Mouse (Mus musculus) ES-E14 (cell line): ENCODE measurements around the gene Myl3. TPM values are rescaled to one million over a fixed set of nuclear protein-coding genes. Genes with fewer than 3 reads are reported as not detected.

Source experiments
- DNase-seq: peaks from one replicate; pipeline ENCODE4 v3.0.0-alpha.2; 2013; ENCODE audit warnings: low read depth, low spot score
- H3K27ac ChIP-seq: 2 replicates; pipeline ENCODE4 v1.5.1; 2012; ENCODE audit warnings: low read depth, mild to moderate bottlenecking, low read length, moderate library complexity, mixed read lengths; ENCODE audit not compliant: poor library complexity, insufficient read depth, severe bottlenecking
- H3K36me3 ChIP-seq: 2 replicates; pipeline ENCODE4 v1.6.1; 2012; ENCODE audit warnings: mild to moderate bottlenecking, low read length, moderate library complexity, mixed read lengths; ENCODE audit not compliant: control insufficient read depth, poor library complexity, insufficient read depth, severe bottlenecking
- H3K4me1 ChIP-seq, 2 experiments: fragments of 150-350 bp in 1 of 2; sonication (generic) in 1 of 2; 2 replicates each; pipeline ENCODE4 v1.6.1; 2012; ENCODE audit warnings: low read length in 2 of 2, mild to moderate bottlenecking in 1 of 2, mixed read lengths in 1 of 2; ENCODE audit not compliant: control insufficient read depth in 2 of 2, insufficient read depth in 2 of 2, poor library complexity in 1 of 2
- H3K4me3 ChIP-seq, 2 experiments: fragments of 150-350 bp in 1 of 2; sonication (generic) in 1 of 2; 2 replicates each; pipeline ENCODE4 v1.5.1; 2012; ENCODE audit warnings: low read length in 2 of 2, low read depth in 1 of 2, mild to moderate bottlenecking in 1 of 2, mixed read lengths in 1 of 2; ENCODE audit not compliant: insufficient read depth in 1 of 2, poor library complexity in 1 of 2, severe bottlenecking in 1 of 2
- H3K9ac ChIP-seq: 2 replicates; pipeline ENCODE4 v1.6.1; 2012; ENCODE audit warnings: low read depth, mild to moderate bottlenecking, low read length, mixed read lengths; ENCODE audit not compliant: poor library complexity, insufficient read depth, severe bottlenecking
- H3K9me3 ChIP-seq: fragments of 150-350 bp; sonication (generic); 2 replicates; pipeline ENCODE4 v1.6.1; 2012; ENCODE audit warnings: low read depth, mild to moderate bottlenecking, low read length; ENCODE audit not compliant: control insufficient read depth, insufficient read depth
- CHD2 ChIP-seq: IDR thresholded peaks from 2 replicates; pipeline ENCODE4 v1.6.1; 2014; ENCODE audit warnings: mild to moderate bottlenecking, low read depth, low read length, inconsistent platforms
- HCFC1 ChIP-seq: IDR thresholded peaks from 2 replicates; pipeline ENCODE4 v1.6.1; 2012; ENCODE audit warnings: low read length, inconsistent platforms, borderline replicate concordance; ENCODE audit not compliant: insufficient read depth
- MAFK ChIP-seq: IDR thresholded peaks from 2 replicates; pipeline ENCODE4 v1.6.1; 2014; ENCODE audit warnings: mild to moderate bottlenecking, low read depth, low read length, inconsistent platforms; ENCODE audit not compliant: insufficient read depth
- ZC3H11A ChIP-seq: IDR thresholded peaks from 2 replicates; pipeline ENCODE4 v1.6.1; 2012; ENCODE audit warnings: low read depth, mild to moderate bottlenecking, inconsistent platforms, low read length, borderline replicate concordance
- ZNF384 ChIP-seq: IDR thresholded peaks from 2 replicates; pipeline ENCODE4 v1.6.1; 2012; ENCODE audit warnings: low read depth, low read length, inconsistent platforms
- in situ Hi-C, 2 experiments: fragments of 600-800 bp; cut with MboI; formaldehyde crosslinking; loops; one replicate each; pipeline ENCODE4 v1.15.1; 2025; ENCODE audit warnings: low sequenced_read_pairs in 2 of 2, inconsistent platforms in 1 of 2; ENCODE audit not compliant: unreplicated experiment in 2 of 2
- total RNA-seq: library from RNA; depleted of rRNA; stranded (reverse); fragments of 300-350 nt; gene quantifications from 2 replicates; pipeline ENCODE4 v1.2.3, GENCODE M21; 2012

Myl3 gene
- total RNA-seq, 1 experiment = 0.89 TPM

GRCm38 (mm10) chr9:110748451-110748850 lies 6.8 kb downstream of the Myl3 start:
- H3K36me3 ChIP-seq = no peaks in the 10 kb centered on the region
- no peak overlapping the region for H3K9ac ChIP-seq
- DNase-seq = no peak
- H3K4me3 ChIP-seq = no peak overlapping the region
- no peaks in the 10 kb centered on the region for H3K9me3 ChIP-seq
- no peak overlapping the region for H3K27ac ChIP-seq
- H3K4me1 ChIP-seq = 0 out of 4 replicates have a peak, but pooled peaks cover 0 to 2% of the 10 kb centered on the region in 2 experiments
- in situ Hi-C loops = no loop called here
- TF ChIP-seq ZC3H11A (no peak), CHD2 (no peak), MAFK (no peak), HCFC1 (no peak), ZNF384 (no peak)

GRCm38 (mm10) chr9:110750404-110751187 lies 8.9 kb downstream of the Myl3 start:
- in situ Hi-C loops = no loop called here
- no peak overlapping the region for H3K27ac ChIP-seq
- TF ChIP-seq ZC3H11A = no peak
- no peak for DNase-seq
- no peak overlapping the region for H3K4me3 ChIP-seq
- no peak overlapping the region for H3K9ac ChIP-seq
- H3K4me1 ChIP-seq = 0 out of 4 replicates have a peak, but pooled peaks cover 0 to 2% of the 10 kb centered on the region in 2 experiments
- H3K9me3 ChIP-seq = no peaks in the 10 kb centered on the region
- H3K36me3 ChIP-seq = no peaks in the 10 kb centered on the region

GRCm38 (mm10) chr9:110751412-110751811 lies 9.8 kb downstream of the Myl3 start:
- Histone ChIP-seq H3K9ac (no peak overlapping the region), H3K27ac (no peak overlapping the region), H3K4me3 (no peak overlapping the region), H3K9me3 (no peaks in the 10 kb centered on the region), H3K36me3 (no peaks in the 10 kb centered on the region), H3K4me1 (0 out of 4 replicates have a peak, but pooled peaks cover 0 to 2% of the 10 kb centered on the region in 2 experiments)
- no peak for TF ChIP-seq ZNF384
- TF ChIP-seq ZC3H11A = no peak
- no peak for TF ChIP-seq HCFC1
- no peak for TF ChIP-seq CHD2
- no peak for TF ChIP-seq MAFK
- DNase-seq = no peak
- in situ Hi-C loops = no loop called here

- Histone ChIP-seq H3K36me3 (no peaks in the 10 kb centered on the region), H3K9me3 (no peaks in the 10 kb centered on the region), H3K4me3 (no peak overlapping the region), H3K27ac (no peak overlapping the region), H3K9ac (no peak overlapping the region), H3K4me1 (0 out of 4 replicates have a peak, but pooled peaks cover 0 to 2% of the 10 kb centered on the region in 2 experiments)
- no peak for DNase-seq
- no peak for TF ChIP-seq CHD2
- no peak for TF ChIP-seq MAFK
- no peak for TF ChIP-seq HCFC1
- TF ChIP-seq ZC3H11A = no peak
- no peak for TF ChIP-seq ZNF384
- in situ Hi-C loops = no loop called here
These were observed 11.3 kb downstream of the Myl3 start for GRCm38 (mm10) chr9:110752917-110753435.
